Comparison of ENCODE assay signal across 30 mouse cellular contexts in the genomic region with DNA sequence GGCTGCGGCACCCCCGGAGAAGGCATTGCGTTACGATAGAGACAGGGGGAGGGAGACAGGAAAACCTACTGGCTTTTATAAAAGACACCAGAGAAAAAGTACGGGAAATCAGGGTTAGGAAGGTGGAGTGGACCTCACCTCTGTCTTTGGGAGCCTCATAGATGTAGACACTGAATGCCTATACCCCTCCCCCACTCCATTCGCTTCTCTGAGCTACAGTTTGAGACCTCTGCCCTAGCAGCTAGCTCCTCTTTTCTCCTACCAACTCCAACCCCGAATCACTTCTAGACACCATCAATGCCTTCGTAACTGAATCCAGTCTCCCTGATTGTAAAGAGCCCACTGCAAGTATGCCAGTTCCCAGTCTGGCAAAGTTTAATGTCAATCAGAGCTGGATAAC.
DNase-seq lines count a peak whose midpoint lies in the region; ATAC-seq and TF ChIP-seq lines count a peak whose summit lies in the region.
"Had no signal": no experiment of that assay in that cellular context is flagged by ENCODE, and none has a peak within 500 bp of the region (broad histone marks: within the 10 kb centered on the region; RNA-seq: fewer than 3 reads in every experiment).

No protein-coding gene starts in this region.

- 71% methylated on average over 8 of the region's 8 CpGs for WGBS in hindbrain, embryonic 10.5 days
- whole genome bisulfite sequencing in hindbrain, embryonic 13.5 days: 74% methylated on average over 8 of the region's 8 CpGs
- 31% methylated on average over 8 of the region's 8 CpGs for WGBS in stomach, embryonic 14.5 days
- WGBS in stomach, postnatal 0 days: 62% methylated on average over 8 of the region's 8 CpGs
- 49% methylated on average over 8 of the region's 8 CpGs for WGBS in limb, embryonic 13.5 days

- peak; percentile 59 for DNase-seq in heart, adult 11 months
- no peak for DNase-seq in heart, postnatal 25 days (ENCODE audit: low spot score)
- no peak for DNase-seq in hindbrain, embryonic 10.5 days (ENCODE audit: low spot score)
- DNase-seq in stomach, postnatal 0 days (ENCODE audit: low spot score): no peak
- DNase-seq in embryo, embryonic 10 days (ENCODE audit: low spot score): no peak
- DNase-seq: adrenal gland, postnatal 14 days; cerebellum, adult 11 months; cerebellum, adult 9-10 months; forebrain, postnatal 0 days; gastrocnemius, postnatal 10 days; heart, postnatal 10 days; kidney, adult 18-20 months; kidney, postnatal 4 days; liver, embryonic 13.5 days; lung, adult 18-20 months; lung, postnatal 4 days; right cerebral cortex, postnatal 4 days; thymus, postnatal 25 days had no signal

- no peaks in the 10 kb centered on the region for H3K9me3 ChIP-seq in hindbrain, embryonic 10.5 days
- H3K9me3 ChIP-seq in hindbrain, embryonic 13.5 days: no peaks in the 10 kb centered on the region
- no peaks in the 10 kb centered on the region for H3K9me3 ChIP-seq in stomach, embryonic 14.5 days (ENCODE audit: control insufficient read depth, low read depth, low read length)
- no peaks in the 10 kb centered on the region for H3K9me3 ChIP-seq in stomach, postnatal 0 days (ENCODE audit: control insufficient read depth, low read length)
- H3K9me3 ChIP-seq in limb, embryonic 13.5 days: no peaks in the 10 kb centered on the region
- H3K9me3 ChIP-seq: embryonic facial prominence, embryonic 13.5 days; forebrain, embryonic 10.5 days; limb, embryonic 15.5 days; liver, embryonic 13.5 days; megakaryocyte, embryonic 14.5 days; midbrain, embryonic 13.5 days; neural tube, embryonic 15.5 days had no signal

- no peak overlapping the region for H3K9ac ChIP-seq in hindbrain, embryonic 13.5 days
- no peak overlapping the region for H3K9ac ChIP-seq in stomach, embryonic 14.5 days (replicated peaks; ENCODE audit: low read depth, low read length)
- no peak overlapping the region for H3K9ac ChIP-seq in stomach, postnatal 0 days (ENCODE audit: low read length)
- no peak overlapping the region for H3K9ac ChIP-seq in limb, embryonic 13.5 days
- H3K9ac ChIP-seq: embryonic facial prominence, embryonic 13.5 days; forebrain, postnatal 0 days; hindbrain, embryonic 14.5 days; limb, embryonic 15.5 days; liver, embryonic 13.5 days; midbrain, embryonic 13.5 days; neural tube, embryonic 15.5 days had no signal

- H3K4me3 ChIP-seq in hindbrain, embryonic 10.5 days: no peak overlapping the region
- no peak overlapping the region for H3K4me3 ChIP-seq in hindbrain, embryonic 13.5 days
- no peak overlapping the region for H3K4me3 ChIP-seq in stomach, embryonic 14.5 days (ENCODE audit: low read depth, low read length)
- no peak overlapping the region for H3K4me3 ChIP-seq in stomach, postnatal 0 days (ENCODE audit: low read depth, low read length)
- H3K4me3 ChIP-seq in limb, embryonic 13.5 days: no peak overlapping the region
- H3K4me3 ChIP-seq: embryonic facial prominence, embryonic 13.5 days; forebrain, embryonic 10.5 days; limb, embryonic 15.5 days; liver, embryonic 13.5 days; megakaryocyte, embryonic 14.5 days; midbrain, embryonic 13.5 days; neural tube, embryonic 15.5 days had no signal

- peak overlapping the region; percentile 12; the same call in 1 of the 2 replicates for H3K27ac ChIP-seq in hindbrain, embryonic 10.5 days
- H3K27ac ChIP-seq in hindbrain, embryonic 13.5 days: no peak overlapping the region
- no peak overlapping the region; the same call in 1 of the 2 replicates for H3K27ac ChIP-seq in stomach, embryonic 14.5 days (ENCODE audit: low read length)
- no peak overlapping the region for H3K27ac ChIP-seq in stomach, postnatal 0 days (replicated peaks)
- H3K27ac ChIP-seq in limb, embryonic 13.5 days: no peak overlapping the region
- H3K27ac ChIP-seq: embryonic facial prominence, embryonic 13.5 days; hindbrain, embryonic 14.5 days; limb, embryonic 15.5 days; liver, embryonic 13.5 days; midbrain, embryonic 13.5 days; neural tube, embryonic 15.5 days had no signal

- no peaks in the 10 kb centered on the region for H3K27me3 ChIP-seq in hindbrain, embryonic 10.5 days (ENCODE audit: insufficient read depth, poor library complexity, severe bottlenecking)
- H3K27me3 ChIP-seq in hindbrain, embryonic 13.5 days: no peaks in the 10 kb centered on the region
- no peaks in the 10 kb centered on the region for H3K27me3 ChIP-seq in stomach, embryonic 14.5 days (ENCODE audit: control insufficient read depth, insufficient read depth, low read length)
- no peaks in the 10 kb centered on the region for H3K27me3 ChIP-seq in stomach, postnatal 0 days (ENCODE audit: control insufficient read depth, insufficient read depth, low read length)
- H3K27me3 ChIP-seq in limb, embryonic 13.5 days: peaks cover 32% of the 10 kb centered on the region
- H3K27me3 ChIP-seq: liver, embryonic 13.5 days; midbrain, embryonic 13.5 days; neural tube, embryonic 15.5 days had no signal

- peaks cover 28% of the 10 kb centered on the region for H3K4me1 ChIP-seq in hindbrain, embryonic 10.5 days (replicated peaks)
- peaks cover 21% of the 10 kb centered on the region for H3K4me1 ChIP-seq in hindbrain, embryonic 13.5 days (replicated peaks)
- peaks cover 16% of the 10 kb centered on the region; the same call in 1 of the 2 replicates for H3K4me1 ChIP-seq in stomach, embryonic 14.5 days (ENCODE audit: control insufficient read depth, insufficient read depth, low read length)
- no peaks in the 10 kb centered on the region for H3K4me1 ChIP-seq in stomach, postnatal 0 days (replicated peaks; ENCODE audit: control insufficient read depth, insufficient read depth)
- H3K4me1 ChIP-seq in limb, embryonic 13.5 days: peaks cover 50% of the 10 kb centered on the region
- H3K4me1 ChIP-seq: liver, embryonic 13.5 days had no signal

- no peak for TF ChIP-seq CTCF in stomach, postnatal 0 days (IDR thresholded peaks at IDR 0.05; ENCODE audit: low read depth)

- intact Hi-C loops in heart, postnatal 25 days (cut with DNase I): no loop called here

- TF ChIP-seq EP300 in stomach, postnatal 0 days (optimal IDR thresholded peaks at IDR 0.05): no peak

- no peak for ATAC-seq in hindbrain, embryonic 13.5 days (ENCODE audit: low FRiP score)
- no peak for ATAC-seq in stomach, embryonic 14.5 days (ENCODE audit: insufficient number of reproducible peaks, insufficient read depth, low FRiP score, low read depth)
- ATAC-seq in stomach, postnatal 0 days (ENCODE audit: low FRiP score, low TSS enrichment): no peak
- no peak for ATAC-seq in limb, embryonic 13.5 days (ENCODE audit: low FRiP score, low read depth)
- ATAC-seq: CD4-positive, CD25-positive, alpha-beta regulatory T cell, adult 4 months; forebrain, postnatal 0 days; lung, postnatal 0 days; midbrain, embryonic 13.5 days had no signal

- no peaks in the 10 kb centered on the region for H3K36me3 ChIP-seq in hindbrain, embryonic 10.5 days
- no peaks in the 10 kb centered on the region for H3K36me3 ChIP-seq in hindbrain, embryonic 13.5 days
- H3K36me3 ChIP-seq in stomach, embryonic 14.5 days (ENCODE audit: control insufficient read depth, insufficient read depth, low read length): no peaks in the 10 kb centered on the region
- no peaks in the 10 kb centered on the region for H3K36me3 ChIP-seq in stomach, postnatal 0 days (ENCODE audit: control insufficient read depth, insufficient read depth, low read length)
- no peaks in the 10 kb centered on the region for H3K36me3 ChIP-seq in limb, embryonic 13.5 days
- H3K36me3 ChIP-seq: embryonic facial prominence, embryonic 13.5 days; forebrain, embryonic 10.5 days; limb, embryonic 15.5 days; liver, embryonic 13.5 days; midbrain, embryonic 13.5 days; neural tube, embryonic 15.5 days had no signal

- H3K4me2 ChIP-seq in hindbrain, embryonic 13.5 days: no peak overlapping the region
- H3K4me2 ChIP-seq in stomach, embryonic 14.5 days (replicated peaks; ENCODE audit: low read depth, low read length): 0 out of 2 replicates have a peak overlapping the region, but pooled peaks have one; percentile 0
- H3K4me2 ChIP-seq in stomach, postnatal 0 days (replicated peaks; ENCODE audit: low read depth): no peak overlapping the region
- peak overlapping the region; percentile 19; the same call in 1 of the 2 replicates for H3K4me2 ChIP-seq in limb, embryonic 13.5 days (replicated peaks)
- H3K4me2 ChIP-seq: embryonic facial prominence, embryonic 13.5 days; hindbrain, embryonic 14.5 days; limb, embryonic 15.5 days; liver, embryonic 13.5 days; midbrain, embryonic 13.5 days; neural tube, embryonic 15.5 days had no signal

Comparison
In these comparisons a context has a peak if more than half of its experiments do, and no peak if none do; other contexts are left out.
1. H3K4me2 ChIP-seq: peak in stomach, embryonic 14.5 days (single experiment) and limb, embryonic 13.5 days (single experiment); none in hindbrain, embryonic 13.5 days (single experiment) and stomach, postnatal 0 days (single experiment).